Mouse (Mus musculus): Measurements from ENCODE around the gene Gmeb1. TPM values are rescaled to one million over a fixed set of nuclear protein-coding genes. Genes with fewer than 3 reads are reported as not detected.
"Not testable (repeated sequence)": the region's sequence is repeated elsewhere in the genome, so short reads cannot be mapped to it uniquely, and the experiment has no call there.

Gmeb1 gene
- total and polyA plus RNA-seq, 2 experiments from 2014 or later, result 10.6 to 30.5 TPM

- no peak overlapping the region for H3K4me2 ChIP-seq (ENCODE audit: low read depth, low read length, poor library complexity, severe bottlenecking)
- H3K4me3 ChIP-seq (ENCODE audit: low read depth, low read length), result no peak overlapping the region
- H3K4me1 ChIP-seq (ENCODE audit: insufficient read depth, low read length), result no peaks in the 10 kb centered on the region; the same call in 1 of the 2 replicates
- H3K9ac ChIP-seq (replicated peaks; ENCODE audit: low read length, poor library complexity, severe bottlenecking), result no peak overlapping the region
- no peaks in the 10 kb centered on the region for H3K27me3 ChIP-seq (ENCODE audit: insufficient read depth, low read length)
- ATAC-seq (ENCODE audit: low FRiP score), result no peak
- no peak for DNase-seq (ENCODE audit: low spot score)
- no peaks in the 10 kb centered on the region for H3K9me3 ChIP-seq (ENCODE audit: low read length)
- TF ChIP-seq CTCF (IDR thresholded peaks at IDR 0.05), result no peak
- no peaks in the 10 kb centered on the region; the same call in 1 of the 2 replicates for H3K36me3 ChIP-seq (ENCODE audit: insufficient read depth, low read length)
- no peak overlapping the region for H3K27ac ChIP-seq (ENCODE audit: low read depth, low read length)
- 91% methylated on average over 8 of the region's 8 CpGs for WGBS
These were observed 43.9 kb upstream of the Gmeb1 start for GRCm38 (mm10) chr4:132305276-132305675.

- H3K27me3 ChIP-seq (ENCODE audit: insufficient read depth, low read length); ATAC-seq (ENCODE audit: low FRiP score); H3K9me3 ChIP-seq (ENCODE audit: low read length); H3K4me1 ChIP-seq (ENCODE audit: insufficient read depth, low read length); H3K27ac ChIP-seq (ENCODE audit: low read depth, low read length); H3K36me3 ChIP-seq (ENCODE audit: insufficient read depth, low read length); DNase-seq (ENCODE audit: low spot score): not testable (repeated sequence)
- Histone ChIP-seq H3K9ac (replicated peaks; ENCODE audit: low read length, poor library complexity, severe bottlenecking) (peak overlapping the region; percentile 25), H3K4me3 (ENCODE audit: low read depth, low read length) (peak overlapping the region; percentile 29), H3K4me2 (ENCODE audit: low read depth, low read length, poor library complexity, severe bottlenecking) (peak overlapping the region; percentile 46)
- WGBS, result 53% methylated on average over 6 of the region's 6 CpGs
These were observed 42.1 kb upstream of the Gmeb1 start for GRCm38 (mm10) chr4:132303484-132303883.

DNA sequence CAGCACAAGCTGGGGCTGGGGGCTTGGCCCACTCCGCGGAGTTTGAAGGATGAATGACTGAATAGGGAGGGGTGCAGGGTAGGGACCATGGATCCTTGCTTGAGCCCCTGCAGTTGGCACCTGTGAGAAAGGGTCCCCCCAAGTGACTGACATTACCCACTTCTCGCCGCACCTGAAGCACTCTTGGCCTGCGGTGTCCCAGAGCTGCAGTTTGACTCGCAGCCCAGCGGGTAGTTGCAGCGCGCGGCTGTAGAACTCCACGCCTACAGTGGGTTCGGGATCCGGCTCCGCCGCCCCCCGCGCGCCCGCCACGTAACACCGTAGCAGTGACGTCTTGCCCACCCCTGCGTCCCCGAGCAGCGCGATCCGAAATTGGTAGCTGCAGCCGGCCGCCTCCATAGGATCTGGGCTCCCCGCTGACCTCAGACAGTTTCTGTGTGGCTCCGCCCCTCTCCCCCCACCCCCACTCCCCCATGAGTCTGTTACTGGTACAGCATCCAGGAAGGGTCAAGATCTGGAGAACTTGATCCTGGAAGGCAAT lies 41.6 kb upstream of the Gmeb1 start, which contains the start of gene Rab42:
Gene Rab42 (minus strand): TSS at position 447 of the 541 bp plus-strand sequence.
- H3K27me3 ChIP-seq (ENCODE audit: insufficient read depth, low read length), result no peaks in the 10 kb centered on the region
- peak within 1 kb of the TSS; percentile 14; the same call in 1 of the 2 replicates for H3K27ac ChIP-seq (ENCODE audit: low read depth, low read length)
- H3K36me3 ChIP-seq (ENCODE audit: insufficient read depth, low read length), result no peaks in the 10 kb centered on the region
- no peaks in the 10 kb centered on the region for H3K9me3 ChIP-seq (ENCODE audit: low read length)
- TF ChIP-seq CTCF (IDR thresholded peaks at IDR 0.05), result peak; percentile 25
- peak within 1 kb of the TSS; percentile 29 for H3K4me3 ChIP-seq (ENCODE audit: low read depth, low read length)
- WGBS, result 1% methylated on average over 31 of the region's 31 CpGs
- H3K4me1 ChIP-seq (ENCODE audit: insufficient read depth, low read length), result no peaks in the 10 kb centered on the region
- peak; percentile 83 for ATAC-seq (ENCODE audit: low FRiP score)
- H3K9ac ChIP-seq (replicated peaks; ENCODE audit: low read length, poor library complexity, severe bottlenecking), result peak within 1 kb of the TSS; percentile 25
- peak within 1 kb of the TSS; percentile 46 for H3K4me2 ChIP-seq (ENCODE audit: low read depth, low read length, poor library complexity, severe bottlenecking)
- DNase-seq (ENCODE audit: low spot score), result peak; percentile 63

DNA sequence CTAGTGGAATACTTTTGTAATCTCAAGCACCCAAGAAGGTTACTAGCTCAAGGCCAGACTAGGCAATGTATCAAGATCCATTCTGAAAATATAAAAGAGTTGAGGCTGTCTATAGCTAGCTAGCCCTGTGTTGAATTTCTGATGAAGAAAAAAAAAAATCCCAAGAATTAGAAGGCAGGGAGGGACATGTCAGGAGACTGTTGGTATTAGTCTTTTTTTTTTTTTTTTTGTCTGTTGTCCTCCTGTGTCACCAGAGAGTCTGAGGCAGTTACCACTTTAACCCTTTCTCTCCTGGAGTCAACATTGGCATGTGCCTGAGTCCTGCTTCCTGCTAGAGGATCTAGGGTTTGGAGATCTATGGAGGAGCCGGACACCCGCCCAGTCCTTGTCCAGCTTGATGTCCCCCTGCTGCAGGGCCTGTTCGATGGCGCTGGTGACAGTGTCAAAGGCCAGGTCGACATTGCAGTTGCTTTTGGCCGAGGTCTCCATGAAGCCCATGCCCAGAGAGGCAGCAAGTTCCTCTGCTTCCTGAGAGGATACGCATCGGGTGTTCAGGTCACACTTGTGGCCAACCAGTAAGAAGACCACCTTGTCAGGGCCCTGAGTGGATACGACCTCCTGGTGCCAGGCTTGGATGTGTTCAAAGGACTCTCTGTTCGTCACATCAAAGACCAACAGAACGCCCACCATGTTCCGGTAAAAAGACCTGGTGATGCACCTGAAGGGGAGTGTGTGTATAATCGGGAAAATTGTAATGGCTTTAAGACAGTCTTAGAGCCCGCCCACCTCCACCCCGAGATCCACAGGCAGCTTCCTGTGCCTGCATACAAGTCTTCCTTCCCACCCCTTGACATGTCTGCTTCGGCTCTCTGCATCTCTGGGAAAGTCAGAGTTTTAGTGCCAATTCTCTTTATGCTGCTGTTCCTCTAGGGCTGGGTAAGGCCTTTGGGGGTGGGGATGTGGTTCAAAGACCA lies 40.9 kb upstream of the Gmeb1 start:
- 62% methylated on average over 16 of the region's 16 CpGs for WGBS
- H3K36me3 ChIP-seq (ENCODE audit: insufficient read depth, low read length), result no peaks in the 10 kb centered on the region
- no peaks in the 10 kb centered on the region for H3K9me3 ChIP-seq (ENCODE audit: low read length)
- peak; percentile 17; the same call in 1 of the 2 replicates for ATAC-seq (ENCODE audit: low FRiP score)
- no peaks in the 10 kb centered on the region for H3K27me3 ChIP-seq (ENCODE audit: insufficient read depth, low read length)
- H3K4me3 ChIP-seq (ENCODE audit: low read depth, low read length), result peak overlapping the region; percentile 29
- no peak for DNase-seq (ENCODE audit: low spot score)
- no peak for TF ChIP-seq CTCF (IDR thresholded peaks at IDR 0.05)
- peak overlapping the region; percentile 25 for H3K9ac ChIP-seq (replicated peaks; ENCODE audit: low read length, poor library complexity, severe bottlenecking)
- H3K4me2 ChIP-seq (ENCODE audit: low read depth, low read length, poor library complexity, severe bottlenecking), result peak overlapping the region; percentile 46
- H3K27ac ChIP-seq (ENCODE audit: low read depth, low read length), result peak overlapping the region; percentile 14; the same call in 1 of the 2 replicates
- no peaks in the 10 kb centered on the region for H3K4me1 ChIP-seq (ENCODE audit: insufficient read depth, low read length)

DNA sequence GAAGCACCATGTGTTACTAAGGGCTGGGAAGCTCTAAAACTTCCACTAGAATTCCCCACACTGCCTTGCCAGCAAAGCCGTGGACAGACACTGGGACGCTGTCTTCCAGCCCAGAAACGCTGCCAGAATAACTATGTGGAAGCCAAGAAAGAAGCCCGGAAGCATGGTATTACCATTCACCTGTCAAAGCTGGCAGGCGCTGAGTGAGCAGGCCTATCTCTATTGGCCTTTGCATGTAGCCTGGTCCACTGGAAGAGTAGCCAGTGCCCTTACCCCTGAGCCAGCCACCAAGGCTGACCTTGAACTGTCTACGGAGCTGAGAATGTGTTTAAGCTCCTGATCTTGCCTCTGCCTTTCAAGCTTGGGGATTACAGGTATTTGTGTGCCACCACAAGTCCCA lies 40.1 kb upstream of the Gmeb1 start:
- Histone ChIP-seq H3K4me2 (ENCODE audit: low read depth, low read length, poor library complexity, severe bottlenecking) (no peak overlapping the region), H3K36me3 (ENCODE audit: insufficient read depth, low read length) (no peaks in the 10 kb centered on the region), H3K27ac (ENCODE audit: low read depth, low read length) (no peak overlapping the region), H3K4me3 (ENCODE audit: low read depth, low read length) (no peak overlapping the region), H3K9ac (replicated peaks; ENCODE audit: low read length, poor library complexity, severe bottlenecking) (no peak overlapping the region), H3K27me3 (ENCODE audit: insufficient read depth, low read length) (no peaks in the 10 kb centered on the region), H3K4me1 (ENCODE audit: insufficient read depth, low read length) (no peaks in the 10 kb centered on the region), H3K9me3 (ENCODE audit: low read length) (no peaks in the 10 kb centered on the region)
- DNase-seq (ENCODE audit: low spot score) (no peak), ATAC-seq (ENCODE audit: low FRiP score) (no peak)
- TF ChIP-seq CTCF (IDR thresholded peaks at IDR 0.05), result no peak
- 79% methylated on average over 6 of the region's 6 CpGs for WGBS

DNA sequence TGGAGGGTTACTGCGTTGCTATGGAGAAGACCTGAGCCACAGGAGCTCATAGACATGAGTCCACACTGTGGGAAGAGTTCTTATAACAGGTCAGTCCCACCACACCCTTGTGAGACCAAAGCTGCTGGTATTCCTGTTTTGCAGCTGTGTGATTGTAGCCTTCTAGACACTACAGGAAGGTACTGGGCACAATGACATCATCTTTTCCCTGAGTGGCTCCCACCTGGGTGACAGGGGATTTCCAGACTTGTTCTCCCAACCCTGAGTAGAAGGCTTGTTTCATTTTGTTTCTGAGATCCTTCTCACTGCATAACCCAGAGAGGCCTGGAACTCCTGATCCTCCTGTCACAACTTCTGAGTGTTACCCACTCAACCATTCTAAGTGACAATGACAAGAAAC lies 38.4 kb upstream of the Gmeb1 start:
- Histone ChIP-seq H3K36me3 (ENCODE audit: insufficient read depth, low read length) (no peaks in the 10 kb centered on the region), H3K9ac (replicated peaks; ENCODE audit: low read length, poor library complexity, severe bottlenecking) (no peak overlapping the region), H3K27me3 (ENCODE audit: insufficient read depth, low read length) (no peaks in the 10 kb centered on the region), H3K4me3 (ENCODE audit: low read depth, low read length) (no peak overlapping the region), H3K4me2 (ENCODE audit: low read depth, low read length, poor library complexity, severe bottlenecking) (no peak overlapping the region), H3K9me3 (ENCODE audit: low read length) (no peaks in the 10 kb centered on the region), H3K4me1 (ENCODE audit: insufficient read depth, low read length) (no peaks in the 10 kb centered on the region), H3K27ac (ENCODE audit: low read depth, low read length) (no peak overlapping the region)
- DNase-seq (ENCODE audit: low spot score) (no peak), ATAC-seq (ENCODE audit: low FRiP score) (no peak)
- WGBS, result 93% methylated on average over 1 of the region's 1 CpGs
- no peak for TF ChIP-seq CTCF (IDR thresholded peaks at IDR 0.05)

Measured in midbrain, postnatal 0 days (tissue).